Mouse (Mus musculus): ENCODE data around the gene Abhd11. TPM values are rescaled to one million over a fixed set of nuclear protein-coding genes. Genes with fewer than 3 reads are reported as not detected.
"Not testable (repeated sequence)": the region's sequence is repeated elsewhere in the genome, so short reads cannot be mapped to it uniquely, and the experiment has no call there.

Abhd11 gene
- total RNA-seq (2021): 10 to 100 TPM; 61.4 to 65.0 TPM
- long read RNA-seq, experiment 1, transcript Abhd11-206 (5 exons, 1,473 nt): minor isoform, 10 of 119 reads
- long read RNA-seq, experiment 1, transcript Abhd11-201 (6 exons, 1,493 nt): major isoform, 102 of 119 reads
- long read RNA-seq, experiment 1, partial matches to known transcripts: 1 of 119 reads
- long read RNA-seq, experiment 1, other reads (novel, unspliced or antisense): 5 of 119 reads
- long read RNA-seq, experiment 2, transcript Abhd11-206 (5 exons, 1,473 nt): minor isoform, 7 of 81 reads
- long read RNA-seq, experiment 2, transcript Abhd11-201 (6 exons, 1,493 nt): major isoform, 70 of 81 reads
- long read RNA-seq, experiment 2, partial matches to known transcripts: 0 of 81 reads
- long read RNA-seq, experiment 2, other reads (novel, unspliced or antisense): 1 of 81 reads

DNA sequence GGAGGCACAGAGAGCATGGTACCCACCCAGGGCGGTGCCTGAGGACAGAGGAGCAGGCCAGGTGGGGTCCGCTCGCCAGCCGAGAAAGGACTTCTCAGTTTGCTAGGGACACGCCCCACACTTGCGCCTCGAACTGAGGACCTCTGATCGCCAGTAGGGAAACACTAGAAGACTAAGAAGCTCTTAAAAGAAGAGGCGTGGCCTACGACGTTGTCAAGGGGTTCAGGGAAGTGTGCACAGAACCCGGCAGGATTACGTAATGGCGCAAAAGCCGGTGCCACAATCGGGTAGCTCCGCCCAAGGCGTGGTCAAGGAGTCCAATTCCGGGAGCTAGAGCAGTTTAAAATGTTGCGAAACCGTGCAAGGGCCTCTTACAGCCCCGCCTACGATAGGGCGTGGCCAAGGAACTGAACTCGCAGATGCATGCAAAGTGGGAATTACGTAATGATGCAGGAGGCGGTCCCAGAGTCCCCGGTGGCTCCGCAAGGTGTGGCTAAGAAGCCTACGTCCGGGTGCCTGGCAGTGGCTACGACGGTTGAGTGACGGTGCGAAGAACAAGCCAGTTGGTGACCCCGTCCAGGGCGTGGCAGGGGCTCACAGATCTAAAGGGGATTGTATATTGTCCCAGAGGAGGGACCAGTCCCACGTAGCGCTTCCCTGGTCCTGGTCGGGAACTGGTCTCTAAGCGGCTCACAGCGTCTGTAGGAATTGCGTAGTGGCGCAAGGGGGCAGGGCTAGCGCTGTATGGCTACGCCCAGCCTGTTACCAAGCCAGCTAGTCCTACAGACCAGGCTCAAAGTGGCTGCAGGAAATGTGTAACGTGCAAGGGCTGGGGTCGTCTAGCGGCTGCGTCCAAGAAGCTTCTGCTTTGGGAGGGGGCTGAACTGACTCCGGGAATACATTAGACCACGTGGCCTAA is at the start of gene Abhd11:
Gene Abhd11 (plus strand): TSS at position 482 of the 919 bp plus-strand sequence.
- intact Hi-C loops (cut with DNase I): no loop called here
- DNase-seq: peak; percentile 97 to 98

DNA sequence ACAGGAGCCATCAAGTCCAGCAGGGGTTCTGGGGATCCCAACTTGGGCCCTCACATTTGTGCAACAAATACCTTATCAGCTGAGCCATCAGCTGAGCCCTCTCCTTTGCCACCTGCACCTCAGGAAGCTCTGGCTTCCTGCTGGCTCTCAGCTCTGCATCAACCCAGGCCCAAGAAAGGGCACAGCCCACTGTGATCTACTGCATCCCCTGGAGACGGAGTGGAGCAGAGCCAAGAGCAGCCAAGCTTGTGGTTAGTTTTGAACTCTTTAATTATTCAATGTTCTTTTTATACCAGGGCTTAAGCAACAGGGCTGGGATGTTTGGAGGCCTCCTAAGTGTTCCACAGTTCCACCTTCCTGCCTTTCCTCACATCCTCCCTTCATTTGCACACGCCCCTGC is 48.5 kb upstream of the Abhd11 start:
- DNase-seq: no peak
- intact Hi-C loops (cut with DNase I): loop anchor here (10.0 kb wide), 1 partner anchor 216 kb away; the partner anchor contains the start of gene Eln

DNA sequence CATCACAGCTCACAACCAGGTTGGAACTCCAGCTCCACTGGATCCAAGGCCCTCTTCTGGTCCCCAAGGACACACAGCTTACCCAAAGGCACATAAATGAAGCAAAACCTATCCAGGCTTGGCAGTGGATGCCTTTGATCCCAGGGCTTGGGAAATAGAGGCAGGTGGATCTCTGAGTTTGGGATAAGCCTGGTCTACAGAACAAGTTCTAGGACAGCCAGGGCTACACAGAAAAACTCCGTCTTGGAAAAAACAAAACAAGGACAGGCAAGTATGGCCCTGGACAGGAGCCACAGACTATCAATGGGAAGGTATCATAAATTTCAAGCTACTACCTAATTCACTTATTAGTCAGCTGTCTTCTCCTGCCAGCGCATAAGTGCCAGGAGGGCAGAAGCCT is 47.4 kb upstream of the Abhd11 start:
- intact Hi-C loops (cut with DNase I): loop anchor here (10.0 kb wide), 1 partner anchor 217 kb away; the partner anchor contains the start of gene Eln
- no peak for DNase-seq

DNA sequence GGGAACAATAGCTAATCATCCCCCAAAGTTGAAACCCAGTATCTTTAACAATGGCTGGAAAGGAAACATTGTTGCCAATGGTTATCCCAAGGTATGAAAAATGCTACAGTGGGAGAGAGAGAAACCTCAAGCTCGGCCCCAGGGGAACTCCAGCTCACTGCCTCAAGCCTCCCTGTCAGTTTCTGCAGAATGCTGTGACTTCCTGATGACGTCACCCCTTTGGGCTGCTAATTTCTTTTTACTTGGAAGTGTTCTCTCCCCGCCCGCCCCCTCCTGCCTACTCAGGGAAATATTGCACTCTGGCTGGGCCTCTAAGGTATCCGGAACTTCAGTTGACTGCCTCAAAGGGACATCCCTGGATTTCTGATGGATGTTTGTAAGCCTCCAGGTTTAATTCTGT is 45.4 kb upstream of the Abhd11 start:
- peak; percentile 39 to 50 for DNase-seq
- intact Hi-C loops (cut with DNase I): loop anchor here (10.0 kb wide), 1 partner anchor 219 kb away; the partner anchor contains the start of gene Eln

DNA sequence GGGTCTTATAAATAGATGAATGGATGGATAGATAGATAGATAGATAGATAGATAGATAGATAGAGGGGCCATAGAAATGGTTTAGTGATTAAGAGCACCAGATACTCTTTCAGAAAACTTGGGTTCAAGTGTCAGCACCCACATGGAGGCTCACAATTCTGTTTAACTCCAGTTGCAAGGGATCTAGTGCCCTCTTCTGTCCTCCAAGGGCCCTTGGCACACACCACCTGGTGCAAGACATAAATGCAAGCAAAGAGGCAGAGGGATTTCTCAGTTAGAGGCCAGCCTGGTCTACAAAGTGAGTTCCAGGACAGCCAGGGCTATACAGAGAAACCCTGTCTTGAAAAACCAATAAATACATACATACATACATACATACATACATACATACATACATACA is 44.3 kb upstream of the Abhd11 start:
- DNase-seq: not testable (repeated sequence)
- intact Hi-C loops (cut with DNase I): loop anchor here (1.0 to 10.0 kb wide), 3 partner anchors 31 to 220 kb away; partner anchors contain the start of gene Eln

- intact Hi-C loops (cut with DNase I): loop anchor here (1.0 to 10.0 kb wide), 3 partner anchors 32 to 221 kb away; partner anchors contain the start of gene Eln
- peak; percentile 67 to 84 for DNase-seq
Measured at GRCm38 (mm10) chr5:134965473-134965851, 43.5 kb upstream of the Abhd11 start.

DNA sequence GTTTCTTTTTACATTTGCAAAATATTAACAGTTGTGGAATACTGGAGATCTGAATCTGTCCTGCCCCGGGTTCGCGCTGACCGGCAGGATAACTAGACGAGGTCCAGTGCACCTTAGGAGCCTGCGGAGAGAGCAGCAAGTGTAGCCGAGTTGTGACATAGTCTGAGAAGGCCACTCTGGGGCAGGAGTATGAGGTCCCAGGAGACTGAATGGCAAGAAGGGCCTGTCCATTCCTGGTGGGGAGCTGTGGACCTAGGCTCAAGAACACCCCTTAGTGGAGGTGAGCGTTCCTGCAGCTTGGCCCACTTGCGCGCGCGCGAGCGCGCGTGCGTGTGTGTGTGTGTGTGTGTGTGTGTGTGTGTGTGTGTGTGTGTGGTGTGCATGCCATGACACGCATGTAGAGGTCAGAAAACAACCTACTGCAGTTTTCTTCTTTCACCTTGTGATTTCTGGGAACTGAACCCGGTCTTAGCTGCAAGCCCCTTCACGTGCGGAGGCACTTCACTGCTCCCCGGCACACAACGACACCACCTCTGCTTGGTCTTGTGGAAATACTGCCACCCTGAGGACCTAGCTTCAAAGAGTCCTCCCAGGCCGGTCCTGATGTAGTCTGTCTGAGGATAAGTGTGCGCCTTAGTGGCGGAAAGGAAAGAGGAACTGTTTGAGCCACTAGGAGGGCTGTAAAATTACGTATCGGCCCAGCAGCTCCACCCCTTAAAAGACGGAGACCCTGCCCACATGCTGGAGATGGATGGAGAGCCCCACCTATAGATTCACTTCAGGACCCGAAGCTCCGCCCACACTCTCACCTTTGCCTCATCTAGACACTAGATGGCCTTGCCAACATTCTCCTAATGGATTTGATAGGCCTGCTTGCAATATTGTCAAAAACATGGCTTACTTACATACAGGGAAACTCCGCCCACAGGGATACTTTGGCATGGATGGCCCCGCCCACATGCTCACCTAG is 42.8 kb upstream of the Abhd11 start:
- intact Hi-C loops (cut with DNase I): loop anchor here (1.0 to 10.0 kb wide), 3 partner anchors 33 to 221 kb away; partner anchors contain the start of gene Eln
- DNase-seq: peak in 1 of 2 experiments; percentile 41

- intact Hi-C loops (cut with DNase I): loop anchor here (10.0 kb wide), 1 partner anchor 223 kb away; the partner anchor contains the start of gene Eln
Measured at GRCm38 (mm10) chr5:134967164-134967944, 41.6 kb upstream of the Abhd11 start.

GRCm38 (mm10) chr5:134970671-134971070 is 38.3 kb upstream of the Abhd11 start:
- DNase-seq: no peak
- intact Hi-C loops (cut with DNase I): no loop called here

More at GRCm38 (mm10) chr5:134967164-134967944, 41.6 kb upstream of the Abhd11 start:
- DNase-seq: no peak

DNA sequence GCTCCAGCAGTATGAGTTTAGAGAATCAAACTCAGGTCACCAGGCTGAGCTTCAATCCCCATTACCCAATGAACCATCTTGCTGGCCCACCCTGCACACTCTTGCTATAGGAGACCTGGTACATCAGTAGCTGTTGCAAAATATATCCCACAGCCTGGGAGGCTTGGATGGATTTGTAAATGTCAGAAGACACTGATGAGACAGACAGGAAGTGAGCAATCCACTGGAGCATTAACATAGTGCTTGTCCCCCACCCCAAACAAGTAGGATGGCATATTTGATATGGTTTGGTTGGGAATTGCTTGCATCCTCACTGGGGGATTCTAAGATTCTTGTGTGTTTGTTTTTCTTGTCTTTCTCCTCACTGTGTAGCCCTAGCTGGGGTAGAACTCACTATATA is 35.9 kb upstream of the Abhd11 start:
- intact Hi-C loops (cut with DNase I): no loop called here
- no peak for DNase-seq

- intact Hi-C loops (cut with DNase I): no loop called here
- no peak for DNase-seq
Measured at GRCm38 (mm10) chr5:134973526-134973925, 35.4 kb upstream of the Abhd11 start.

- intact Hi-C loops (cut with DNase I): no loop called here
- DNase-seq: no peak
Measured at GRCm38 (mm10) chr5:134974294-134974693, 34.7 kb upstream of the Abhd11 start.

- no peak for DNase-seq
- intact Hi-C loops (cut with DNase I): no loop called here
Measured at GRCm38 (mm10) chr5:134974921-134975320, 34.0 kb upstream of the Abhd11 start.

- intact Hi-C loops (cut with DNase I): no loop called here
- no peak for DNase-seq
Measured at GRCm38 (mm10) chr5:134976164-134976563, 32.8 kb upstream of the Abhd11 start.

DNA sequence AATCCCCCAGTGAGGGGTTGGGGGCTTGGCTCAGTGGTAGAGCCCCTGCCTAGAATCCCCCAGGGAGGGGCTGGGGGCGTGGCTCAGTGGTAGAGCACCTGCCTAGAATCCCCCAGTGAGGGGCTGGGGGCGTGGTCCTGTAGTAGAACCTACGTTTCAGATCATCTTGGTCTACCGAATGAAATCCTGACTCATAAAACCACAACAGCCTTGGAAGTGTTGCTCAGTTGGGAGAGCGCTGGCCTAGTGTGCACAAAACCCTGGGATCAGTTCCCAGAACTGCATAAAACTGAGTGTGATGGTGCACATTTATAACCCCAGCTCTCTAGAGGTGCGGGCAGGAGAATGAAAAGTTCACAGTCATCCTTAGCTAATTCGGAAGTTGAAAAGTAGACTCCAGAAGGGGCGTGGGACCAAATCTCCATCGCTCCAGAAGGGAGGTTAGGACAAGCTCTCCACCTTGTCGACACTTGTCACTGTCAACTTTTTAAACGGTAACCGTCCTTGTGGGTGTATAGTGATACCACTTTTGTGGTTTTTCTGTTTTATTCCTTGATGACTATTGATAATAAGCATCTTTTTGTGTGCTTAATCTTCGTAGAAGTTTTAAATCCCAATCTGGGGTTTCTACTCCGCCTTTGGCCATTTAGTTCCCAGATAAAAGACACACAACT is 32.2 kb upstream of the Abhd11 start:
- DNase-seq: no peak
- intact Hi-C loops (cut with DNase I): no loop called here

DNA sequence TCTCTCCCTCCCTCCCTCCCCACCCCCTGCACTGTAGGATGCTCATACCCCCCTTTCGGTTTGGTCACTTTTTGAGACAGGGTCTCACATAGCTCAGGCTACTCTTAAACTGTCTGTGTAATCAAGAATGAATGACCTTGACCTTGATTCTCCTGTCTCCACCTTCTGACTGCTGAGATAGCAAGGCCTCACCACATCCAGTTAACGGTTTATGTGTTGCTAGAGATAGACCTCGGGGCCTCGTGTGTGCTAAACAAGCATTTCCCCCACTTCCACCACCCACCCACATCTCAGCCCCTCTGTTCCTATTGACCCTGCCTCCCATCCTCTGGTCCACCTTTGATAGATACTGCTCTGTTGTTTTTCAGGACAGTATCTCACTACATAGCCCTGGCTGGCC is 31.1 kb upstream of the Abhd11 start:
- intact Hi-C loops (cut with DNase I): no loop called here
- DNase-seq: no peak

DNA sequence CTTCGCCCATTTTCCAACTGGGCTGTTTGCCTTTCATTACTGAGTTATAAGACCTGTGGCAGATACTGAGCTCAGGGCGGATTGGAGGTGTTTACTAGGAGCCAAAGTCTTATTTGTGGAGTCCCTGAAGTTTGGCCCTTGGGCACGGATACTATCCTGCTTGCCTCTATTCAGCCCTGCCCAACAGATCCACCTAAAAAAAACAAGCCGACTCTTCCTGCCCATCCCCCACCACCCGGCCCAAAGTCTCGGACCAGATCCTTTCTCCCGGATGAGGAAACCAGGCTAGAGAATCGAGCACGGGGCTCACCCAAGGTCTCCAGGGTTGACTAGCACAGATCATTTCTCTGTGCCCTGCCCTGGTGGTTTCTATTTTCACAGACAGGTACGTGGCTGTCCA is 27.8 kb upstream of the Abhd11 start:
- no peak for DNase-seq
- intact Hi-C loops (cut with DNase I): no loop called here

GRCm38 (mm10) chr5:134983111-134983510 is 25.8 kb upstream of the Abhd11 start:
- DNase-seq: no peak
- intact Hi-C loops (cut with DNase I): no loop called here
